Mouse (Mus musculus) limb, embryonic 14.5 days (tissue): ENCODE measurements at regions not wholly inside any gene's neighbourhood (a gene's known extent, or its start where the extent isn't known, plus 50 kb on each side); places are given as distances from the start of the nearest gene placed in this dataset.

ENCODE experiments used
- ATAC-seq: fragments of 200-750 bp; cut with Nextera tagmentation; 2 replicates; pipeline ENCODE4 v1.8.0; 2017; ENCODE audit warnings: low read depth, moderate number of reproducible peaks, moderate TSS enrichment; ENCODE audit not compliant: low FRiP score
- DNase-seq: peaks from one replicate; pipeline ENCODE4 v3.0.0-alpha.2; 2015; ENCODE audit warnings: low spot score
- H3K27ac ChIP-seq: fragments of 300-500 bp; sonication (generic); replicated peaks from 2 replicates; pipeline ENCODE4 v1.5.1; 2014; ENCODE audit warnings: low read depth, mild to moderate bottlenecking, low read length, moderate library complexity, mixed read lengths
- H3K27me3 ChIP-seq: fragments of 300-500 bp; sonication (generic); 2 replicates; pipeline ENCODE4 v1.6.1; 2014; ENCODE audit warnings: low read length, mixed read lengths; ENCODE audit not compliant: control insufficient read depth, insufficient read depth
- H3K36me3 ChIP-seq: fragments of 300-500 bp; sonication (generic); 2 replicates; pipeline ENCODE4 v1.6.1; 2014; ENCODE audit warnings: mild to moderate bottlenecking, low read length, moderate library complexity, mixed read lengths; ENCODE audit not compliant: control insufficient read depth, insufficient read depth
- H3K4me1 ChIP-seq: fragments of 300-500 bp; sonication (generic); 2 replicates; pipeline ENCODE4 v1.6.1; 2014; ENCODE audit warnings: antibody characterized with exemption, low read length, mixed read lengths; ENCODE audit not compliant: control insufficient read depth, insufficient read depth
- H3K4me2 ChIP-seq: fragments of 300-500 bp; sonication (generic); replicated peaks from 2 replicates; pipeline ENCODE4 v1.6.1; 2014; ENCODE audit warnings: low read depth, mild to moderate bottlenecking, low read length, moderate library complexity; ENCODE audit not compliant: severe bottlenecking
- H3K4me3 ChIP-seq: fragments of 300-500 bp; sonication (generic); replicated peaks from 2 replicates; pipeline ENCODE4 v1.5.1; 2014; ENCODE audit warnings: low read length
- H3K9ac ChIP-seq: fragments of 300-500 bp; sonication (generic); 2 replicates; pipeline ENCODE4 v1.6.1; 2014; ENCODE audit warnings: mild to moderate bottlenecking, low read depth, low read length, moderate library complexity; ENCODE audit not compliant: severe bottlenecking
- H3K9me3 ChIP-seq: fragments of 300-500 bp; sonication (generic); 2 replicates; pipeline ENCODE4 v1.6.1; 2016; ENCODE audit warnings: low read length; ENCODE audit not compliant: control insufficient read depth
- POLR2A ChIP-seq: fragments of 200-500 bp; IDR thresholded peaks from 2 replicates; pipeline ENCODE4 v1.8.0; 2012; ENCODE audit warnings: inconsistent platforms, mild to moderate bottlenecking, moderate library complexity, borderline replicate concordance; ENCODE audit not compliant: insufficient read depth, insufficient read length; ENCODE audit errors: extremely low read depth
- WGBS: fragments of 180-500 bp; shearing (Covaris S2); extraction: QIAGEN DNeasy Blood & Tissue Kit; methylation state at CpG from one replicate; pipeline ENCODE4 v1.1.7; 2014; 5-methylcytosine and 5-hydroxymethylcytosine counted together

DNA sequence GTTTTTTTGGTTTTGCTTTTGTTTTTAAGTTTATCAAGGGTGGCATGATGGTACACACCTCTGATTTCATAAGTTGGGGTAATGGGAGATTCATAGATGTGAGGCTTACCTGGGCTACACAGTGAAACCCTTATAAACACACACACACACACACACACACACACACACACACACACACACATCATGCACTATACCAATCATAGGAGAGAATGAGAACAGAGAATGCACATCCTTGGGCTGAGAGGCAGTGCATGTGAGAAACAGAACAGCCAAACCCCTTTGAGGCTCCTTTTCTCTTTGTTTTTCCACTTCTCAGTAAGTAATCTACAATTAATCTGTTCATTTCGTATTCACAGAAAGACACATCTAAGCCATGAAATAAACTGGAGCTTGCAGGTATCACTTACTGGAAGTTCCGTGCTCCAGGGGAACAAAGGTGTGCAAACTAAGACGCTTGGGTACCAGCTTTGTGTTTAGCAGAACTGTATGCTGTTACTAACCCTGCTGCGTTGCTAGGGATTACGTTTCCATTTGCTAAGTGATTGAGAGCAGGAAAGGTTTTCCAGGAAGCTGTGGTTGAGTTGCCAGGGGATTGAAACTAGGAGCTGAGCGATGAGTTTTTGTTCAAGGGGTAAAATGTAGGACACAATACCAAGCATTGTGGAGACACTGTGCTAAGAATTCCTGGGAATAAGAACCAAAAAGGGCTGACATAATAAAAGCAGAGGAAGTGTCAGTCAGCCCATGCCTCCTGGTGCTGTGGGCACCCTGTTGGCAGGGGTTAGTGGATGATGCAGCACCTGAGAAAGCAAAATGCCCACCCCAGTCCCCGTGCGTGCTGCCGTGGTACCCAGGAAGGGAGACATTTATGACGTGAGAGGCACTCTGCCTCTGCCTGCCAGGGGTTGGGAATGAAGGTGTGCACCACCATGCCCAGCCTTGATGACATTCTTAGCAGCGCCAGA lies 53.0 kb upstream of the Car8 start:
- H3K36me3 ChIP-seq: no peaks in the 10 kb centered on the region
- no peaks in the 10 kb centered on the region for H3K9me3 ChIP-seq
- H3K4me1 ChIP-seq: no peaks in the 10 kb centered on the region
- no peak for ATAC-seq
- H3K4me2 ChIP-seq: no peak overlapping the region
- no peak overlapping the region for H3K4me3 ChIP-seq
- H3K27ac ChIP-seq: no peak overlapping the region
- H3K27me3 ChIP-seq: no peaks in the 10 kb centered on the region
- 66% methylated on average over 11 of the region's 11 CpGs for WGBS
- no peak for TF ChIP-seq POLR2A
- no peak for DNase-seq
- H3K9ac ChIP-seq: no peak overlapping the region

DNA sequence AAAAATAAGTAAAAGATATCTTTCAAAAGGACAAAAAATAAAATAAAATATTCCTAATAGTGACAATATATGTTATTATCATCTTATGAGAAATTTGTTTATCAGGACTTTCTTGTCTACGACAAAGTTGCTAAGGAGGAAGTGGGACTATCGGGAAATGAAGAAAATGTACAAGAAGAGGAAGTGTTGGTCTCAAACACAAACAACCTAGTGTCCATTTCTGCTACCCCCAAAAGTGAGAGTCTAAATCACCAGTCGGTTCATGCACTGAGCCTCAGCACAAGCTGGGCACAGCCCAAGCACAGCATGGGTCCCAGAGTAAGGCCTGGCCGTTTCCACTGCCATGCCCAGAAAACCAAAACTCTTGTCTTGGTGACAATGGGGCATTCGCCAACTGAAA lies 51.1 kb upstream of the Car8 start:
- Histone ChIP-seq H3K27ac (no peak overlapping the region), H3K27me3 (no peaks in the 10 kb centered on the region), H3K4me3 (no peak overlapping the region), H3K4me1 (no peaks in the 10 kb centered on the region), H3K36me3 (no peaks in the 10 kb centered on the region), H3K9ac (no peak overlapping the region), H3K9me3 (no peaks in the 10 kb centered on the region), H3K4me2 (no peak overlapping the region)
- TF ChIP-seq POLR2A: no peak
- 82% methylated on average over 5 of the region's 5 CpGs for WGBS
- ATAC-seq: no peak
- DNase-seq: no peak
